Mouse (Mus musculus): Measurements from ENCODE around the gene Zfp207.
A peak's percentile ranks its signal among the peaks of the same experiment; 100 is the strongest.
"Not testable (repeated sequence)": the region's sequence is repeated elsewhere in the genome, so short reads cannot be mapped to it uniquely, and the experiment has no call there.

Zfp207 gene

DNA sequence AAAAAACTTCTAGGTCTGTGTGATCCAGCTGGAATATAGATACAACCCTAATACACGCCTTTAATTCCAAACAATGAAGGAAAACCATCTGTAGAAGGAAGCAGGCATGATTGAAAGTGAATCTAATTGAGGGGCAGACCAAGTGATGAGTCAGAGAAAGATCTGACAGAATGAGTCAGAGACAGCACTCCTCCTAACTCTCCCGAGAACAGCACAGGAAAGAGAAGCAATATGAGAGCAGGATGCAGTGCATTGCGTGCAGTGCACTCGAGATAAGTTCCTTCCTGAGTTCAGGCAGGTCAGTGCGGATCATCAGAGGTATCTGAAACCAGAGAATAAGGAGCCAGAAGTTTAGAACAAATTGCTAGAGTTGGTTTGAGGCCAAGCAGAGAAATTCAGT lies 34.0 kb downstream of the Zfp207 start:
- DNase-seq = no peak

DNA sequence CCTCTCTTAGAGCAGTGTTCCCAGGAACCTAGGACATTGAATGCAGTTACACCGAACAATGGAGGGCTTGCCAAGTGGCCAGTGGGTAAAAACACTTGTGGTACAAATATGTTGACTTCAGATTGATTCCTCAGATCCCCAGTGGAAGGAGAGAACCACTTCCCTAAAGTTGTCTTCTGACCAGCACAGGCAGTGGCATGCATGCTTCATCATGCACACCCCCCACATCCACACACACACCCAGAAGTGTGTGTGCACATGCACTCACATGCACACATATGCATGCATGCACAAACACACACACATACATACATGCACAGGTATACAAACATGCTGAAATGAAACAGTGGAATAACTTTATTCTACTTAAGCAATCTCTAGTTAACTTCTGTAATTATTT lies 36.7 kb downstream of the Zfp207 start:
- DNase-seq = no peak

DNA sequence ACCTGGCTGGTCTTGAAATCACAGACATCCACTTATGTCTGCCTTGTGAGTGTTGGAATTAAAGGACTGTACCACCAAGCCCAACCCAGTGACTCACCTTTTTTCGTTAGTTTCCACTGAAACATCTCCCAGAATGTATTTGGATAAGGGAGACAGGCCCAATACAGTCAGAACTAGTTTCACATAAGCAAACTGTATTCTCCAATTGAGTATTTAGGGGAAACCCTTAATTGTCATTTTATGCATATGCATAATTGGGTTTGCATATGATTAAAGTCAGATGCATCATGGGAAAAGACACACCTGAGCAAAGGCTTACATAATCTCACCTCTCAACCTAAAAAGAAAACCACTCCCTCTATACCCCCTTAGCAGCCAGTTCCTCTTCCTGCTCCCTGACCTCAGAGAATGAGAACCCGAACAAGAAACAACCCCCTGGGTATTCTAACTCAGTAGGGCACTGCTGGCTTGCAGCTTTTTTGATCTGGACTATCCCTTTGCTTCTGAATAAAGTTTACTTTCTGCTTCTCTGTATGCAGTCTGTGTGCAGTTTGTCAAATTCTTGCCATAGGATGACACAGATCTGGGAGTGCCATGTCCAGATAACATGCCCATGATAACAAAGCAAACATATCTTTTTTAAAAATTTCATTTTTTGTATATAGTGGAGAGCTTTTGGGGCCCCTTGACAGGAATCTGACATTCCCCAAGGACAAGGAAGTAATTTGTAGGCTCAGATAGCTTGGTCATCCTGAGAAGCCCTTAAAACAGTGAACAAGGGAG lies 37.3 kb downstream of the Zfp207 start:
- no peak for DNase-seq

GRCm38 (mm10) chr11:80421421-80422047 lies 38.5 kb downstream of the Zfp207 start:
- DNase-seq = no peak

DNA sequence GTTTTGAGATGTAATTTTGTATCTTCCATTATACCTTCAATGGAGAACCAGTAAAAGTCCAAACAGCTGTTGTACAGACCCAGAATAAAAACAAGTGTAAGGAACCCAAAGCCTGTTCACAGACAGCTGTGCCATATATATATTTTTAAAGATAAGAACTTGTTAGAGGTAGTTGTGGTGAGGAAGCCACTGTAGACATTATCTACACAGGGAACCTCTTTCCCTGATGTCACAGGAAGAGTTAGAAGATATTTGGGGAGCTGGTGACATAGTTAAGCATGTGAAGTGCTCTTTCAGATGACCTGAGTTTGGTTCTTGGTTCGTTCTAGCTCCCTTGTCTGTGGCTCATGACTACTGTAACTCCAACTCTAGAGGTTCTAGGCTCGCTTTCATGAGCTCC lies 41.6 kb downstream of the Zfp207 start:
- DNase-seq = no peak

DNA sequence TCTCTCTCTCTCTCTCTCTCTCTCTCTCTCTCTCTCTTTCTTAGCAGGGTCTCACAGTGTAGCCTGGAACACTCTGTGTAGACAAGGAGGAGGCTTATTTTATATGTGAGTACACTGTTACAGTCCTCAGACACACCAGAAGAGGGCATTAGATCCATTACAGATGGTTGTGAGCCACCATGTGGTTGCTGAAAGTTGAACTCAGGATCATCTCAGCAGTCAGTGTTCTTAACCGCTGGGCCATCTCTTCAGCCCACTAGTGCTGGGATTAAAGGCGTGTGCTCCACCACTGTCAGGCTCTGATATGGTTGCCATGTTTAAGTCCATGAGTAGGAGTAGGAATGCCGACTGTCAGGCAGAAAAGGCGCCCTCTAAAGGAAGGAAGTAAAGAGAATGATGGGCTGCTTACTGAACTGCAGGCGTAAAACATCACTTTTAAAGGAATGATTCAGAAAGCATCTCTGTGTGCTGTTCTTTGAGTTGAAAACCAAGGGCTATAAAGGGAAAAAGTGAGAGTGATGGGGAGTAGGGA lies 42.2 kb downstream of the Zfp207 start:
- no peak for DNase-seq

GRCm38 (mm10) chr11:80426029-80426813 lies 43.1 kb downstream of the Zfp207 start:
- DNase-seq = not testable (repeated sequence)

- peak; percentile 98 for DNase-seq
Measured at GRCm38 (mm10) chr11:80428381-80429008, 45.4 kb downstream of the Zfp207 start, which contains the start of gene Psmd11. Psmd11 (plus strand) TSS chr11:80428615.

DNA sequence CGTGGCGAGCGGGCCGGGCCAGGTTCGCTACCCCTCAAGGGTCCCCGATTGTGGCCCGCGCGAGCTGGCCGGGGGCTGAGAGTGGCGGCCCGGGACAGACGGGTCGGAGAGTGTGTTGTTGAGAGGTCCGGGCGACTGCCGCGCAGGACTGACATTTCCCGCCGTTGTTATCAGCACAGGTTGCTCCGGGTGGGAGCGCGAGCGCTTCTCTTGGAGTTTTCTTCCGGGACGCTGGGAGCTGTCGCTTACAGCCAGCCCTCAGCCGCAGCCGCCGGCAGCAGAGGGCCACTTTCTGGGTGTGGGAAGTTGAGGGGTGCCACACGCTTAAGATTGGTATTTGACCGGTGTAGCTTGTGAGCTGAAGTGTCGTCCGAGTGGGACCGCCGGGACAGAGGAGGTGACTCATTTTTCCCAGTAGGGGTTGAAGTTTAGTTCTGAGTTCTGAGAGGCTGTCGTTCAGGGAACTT lies 46.0 kb downstream of the Zfp207 start:
- DNase-seq = no peak

- DNase-seq = no peak
Measured at GRCm38 (mm10) chr11:80429500-80430166, 46.6 kb downstream of the Zfp207 start.

DNA sequence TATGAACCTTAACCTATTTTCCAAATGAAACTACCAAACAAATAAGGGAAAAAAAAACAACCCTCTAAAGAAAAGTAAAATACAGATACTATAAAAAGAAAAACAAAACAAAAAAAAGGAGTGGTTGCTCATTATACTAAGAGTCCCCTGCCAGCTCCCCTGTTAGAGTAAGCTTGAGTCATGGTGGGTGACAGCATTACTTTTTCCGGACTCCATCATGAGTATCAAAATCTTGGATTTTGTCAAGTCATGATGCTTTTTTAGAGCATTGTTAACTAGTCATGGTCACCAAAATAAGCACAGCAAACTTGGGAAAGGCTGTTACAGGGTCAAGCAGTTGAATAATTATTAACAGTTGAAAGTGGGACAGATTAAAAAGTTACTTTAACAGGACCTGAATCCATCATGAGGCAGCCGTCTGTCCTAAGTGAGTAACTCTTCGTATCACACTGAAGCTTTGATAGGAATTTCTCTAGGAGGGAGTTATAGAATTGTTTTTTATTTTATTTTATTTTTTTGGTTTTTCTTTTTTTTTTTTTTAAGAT lies 47.4 kb downstream of the Zfp207 start:
- DNase-seq = no peak

DNA sequence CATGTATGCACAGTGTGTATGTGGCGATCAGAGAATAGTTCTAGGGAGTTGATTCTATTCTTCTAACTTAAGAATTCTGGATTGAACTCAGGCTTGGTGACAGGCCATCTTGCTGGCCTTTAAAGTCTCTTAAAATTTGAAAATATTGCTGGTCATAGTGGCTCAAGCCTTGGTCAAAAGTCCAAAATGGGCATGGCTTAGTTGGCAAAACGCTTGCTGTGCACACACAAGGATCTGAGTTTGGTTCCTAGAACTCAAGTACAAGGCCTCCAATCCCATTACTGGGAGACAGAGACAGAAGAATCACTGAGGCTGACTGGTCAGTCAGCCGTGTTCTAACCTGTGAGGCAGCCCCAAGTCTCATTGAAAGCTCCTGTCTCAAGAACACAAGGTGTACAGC lies 63.8 kb downstream of the Zfp207 start:
- no peak for DNase-seq

DNA sequence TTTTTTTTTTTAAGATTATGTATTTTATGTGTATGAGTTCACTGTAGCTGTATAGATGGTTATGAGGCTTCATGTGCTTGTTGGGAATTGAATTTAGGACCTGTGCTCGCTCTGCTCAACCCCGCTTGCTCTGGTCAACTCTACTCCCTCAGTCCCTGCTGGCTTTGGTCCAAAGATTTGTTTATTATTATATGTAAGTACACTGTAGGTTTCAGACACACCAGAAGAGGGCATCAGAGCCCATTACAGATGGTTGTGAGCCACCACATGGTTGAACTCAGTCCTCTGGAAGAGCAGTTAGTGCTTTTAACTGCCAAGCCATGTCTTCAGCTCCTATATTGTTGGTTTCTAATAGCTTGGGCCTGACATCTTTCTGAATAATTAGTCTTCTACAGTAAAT lies 66.8 kb downstream of the Zfp207 start:
- DNase-seq = peak; percentile 12

- DNase-seq = no peak
Measured at GRCm38 (mm10) chr11:80452242-80452641, 69.2 kb downstream of the Zfp207 start.

GRCm38 (mm10) chr11:80453198-80453597 lies 70.1 kb downstream of the Zfp207 start:
- no peak for DNase-seq
